Mouse (Mus musculus): ENCODE results near the gene Tuba1b. TPM values are rescaled to one million over a fixed set of nuclear protein-coding genes. Genes with fewer than 3 reads are reported as not detected.

Gene Tuba1b
- polyA plus RNA-seq, 2 experiments: 1,211 to 1,442 TPM

- WGBS (ENCODE audit: insufficient replicate concordance): 28% methylated on average over 1 of the region's 1 CpGs
- TF ChIP-seq EP300 (IDR thresholded peaks at IDR 0.05; ENCODE audit: low read depth) (no peak), CTCF (IDR thresholded peaks at IDR 0.05; ENCODE audit: low read depth) (0 out of 2 replicates have a peak, but pooled peaks have one; percentile 14)
- Histone ChIP-seq H3K27me3 (ENCODE audit: control insufficient read depth, insufficient read depth, low read length) (peaks cover 39% of the 10 kb centered on the region), H3K9me3 (ENCODE audit: control insufficient read depth, low read length) (no peaks in the 10 kb centered on the region), H3K9ac (replicated peaks) (no peak overlapping the region), H3K36me3 (replicated peaks; ENCODE audit: control insufficient read depth, insufficient read depth, low read depth) (no peaks in the 10 kb centered on the region), H3K4me3 (ENCODE audit: insufficient read depth in 1 of 2, low read depth in 2 of 2, low read length in 2 of 2) (no peak overlapping the region), H3K27ac (no peak overlapping the region), H3K4me2 (ENCODE audit: low read depth) (no peak overlapping the region), H3K4me1 (replicated peaks; ENCODE audit: control insufficient read depth in 2 of 2, insufficient read depth in 2 of 2, low read length in 1 of 2) (peaks cover 0 to 2% of the 10 kb centered on the region in 2 experiments; a peak in 1 of 4 replicates)
- DNase-seq (ENCODE audit: low read depth in 3 of 3, low spot score in 3 of 3) (no peak), ATAC-seq (ENCODE audit: insufficient read depth) (no peak)
Observed at GRCm38 (mm10) chr15:98901530-98901929, 32.8 kb downstream of the Tuba1b start.

GRCm38 (mm10) chr15:98897928-98898800 lies 36.2 kb downstream of the Tuba1b start, which contains the start of gene Dhh:
Gene Dhh, minus strand, starts transcription at chr15:98898540.
- no peak for ATAC-seq (ENCODE audit: insufficient read depth)
- Histone ChIP-seq H3K27me3 (ENCODE audit: control insufficient read depth, insufficient read depth, low read length) (peaks cover 73% of the 10 kb centered on the region), H3K36me3 (replicated peaks; ENCODE audit: control insufficient read depth, insufficient read depth, low read depth) (no peaks in the 10 kb centered on the region), H3K9me3 (ENCODE audit: control insufficient read depth, low read length) (no peaks in the 10 kb centered on the region), H3K9ac (replicated peaks) (no peak within 1 kb of the TSS), H3K27ac (no peak within 1 kb of the TSS), H3K4me1 (replicated peaks; ENCODE audit: control insufficient read depth in 2 of 2, insufficient read depth in 2 of 2, low read length in 1 of 2) (peaks cover 5 to 7% of the 10 kb centered on the region in 2 experiments; a peak in 3 of 4 replicates), H3K4me3 (ENCODE audit: insufficient read depth in 1 of 2, low read depth in 2 of 2, low read length in 2 of 2) (no peak within 1 kb of the TSS), H3K4me2 (ENCODE audit: low read depth) (peak within 1 kb of the TSS; percentile 8; the same call in 1 of the 2 replicates)
- no peak for TF ChIP-seq EP300 (IDR thresholded peaks at IDR 0.05; ENCODE audit: low read depth)
- TF ChIP-seq CTCF (IDR thresholded peaks at IDR 0.05; ENCODE audit: low read depth): no peak
- DNase-seq (ENCODE audit: low read depth in 3 of 3, low spot score in 3 of 3): no peak
- 2% methylated on average over 41 of the region's 41 CpGs for WGBS (ENCODE audit: insufficient replicate concordance)

- no peak overlapping the region for H3K9ac ChIP-seq (replicated peaks)
- no peak for TF ChIP-seq EP300 (IDR thresholded peaks at IDR 0.05; ENCODE audit: low read depth)
- TF ChIP-seq CTCF (IDR thresholded peaks at IDR 0.05; ENCODE audit: low read depth): no peak
- H3K4me3 ChIP-seq (ENCODE audit: insufficient read depth in 1 of 2, low read depth in 2 of 2, low read length in 2 of 2): no peak overlapping the region
- H3K9me3 ChIP-seq (ENCODE audit: control insufficient read depth, low read length): no peaks in the 10 kb centered on the region
- no peaks in the 10 kb centered on the region for H3K36me3 ChIP-seq (replicated peaks; ENCODE audit: control insufficient read depth, insufficient read depth, low read depth)
- DNase-seq (ENCODE audit: low read depth in 3 of 3, low spot score in 3 of 3): no peak
- WGBS (ENCODE audit: insufficient replicate concordance): 4% methylated on average over 10 of the region's 10 CpGs
- no peak for ATAC-seq (ENCODE audit: insufficient read depth)
- peaks cover 5 to 8% of the 10 kb centered on the region in 2 experiments; a peak in 3 of 4 replicates for H3K4me1 ChIP-seq (replicated peaks; ENCODE audit: control insufficient read depth in 2 of 2, insufficient read depth in 2 of 2, low read length in 1 of 2)
- peaks cover 77% of the 10 kb centered on the region for H3K27me3 ChIP-seq (ENCODE audit: control insufficient read depth, insufficient read depth, low read length)
- no peak overlapping the region for H3K27ac ChIP-seq
- no peak overlapping the region for H3K4me2 ChIP-seq (ENCODE audit: low read depth)
Observed at GRCm38 (mm10) chr15:98897495-98897894, 36.9 kb downstream of the Tuba1b start.

- Histone ChIP-seq H3K4me1 (replicated peaks; ENCODE audit: control insufficient read depth in 2 of 2, insufficient read depth in 2 of 2, low read length in 1 of 2) (peaks cover 7 to 21% of the 10 kb centered on the region in 2 experiments; a peak in 3 of 4 replicates), H3K27ac (no peak overlapping the region), H3K4me2 (ENCODE audit: low read depth) (peak overlapping the region; percentile 47), H3K9me3 (ENCODE audit: control insufficient read depth, low read length) (no peaks in the 10 kb centered on the region), H3K9ac (replicated peaks) (no peak overlapping the region), H3K36me3 (replicated peaks; ENCODE audit: control insufficient read depth, insufficient read depth, low read depth) (no peaks in the 10 kb centered on the region), H3K4me3 (ENCODE audit: insufficient read depth in 1 of 2, low read depth in 2 of 2, low read length in 2 of 2) (peak overlapping the region in 1 of 2 experiments; percentile 37; a peak in 2 of 4 replicates), H3K27me3 (ENCODE audit: control insufficient read depth, insufficient read depth, low read length) (peaks cover 77% of the 10 kb centered on the region)
- TF ChIP-seq EP300 (IDR thresholded peaks at IDR 0.05; ENCODE audit: low read depth) (no peak), CTCF (IDR thresholded peaks at IDR 0.05; ENCODE audit: low read depth) (no peak)
- WGBS (ENCODE audit: insufficient replicate concordance): 2% methylated on average over 40 of the region's 41 CpGs
- ATAC-seq (ENCODE audit: insufficient read depth): peak; percentile 62
- DNase-seq (ENCODE audit: low read depth in 3 of 3, low spot score in 3 of 3): peak in 1 of 3 experiments; percentile 41
Observed at GRCm38 (mm10) chr15:98895635-98896589, 38.5 kb downstream of the Tuba1b start.
